Mouse (Mus musculus) megakaryocyte progenitor cell, adult 5-6 weeks (primary cell): ENCODE data around the gene Mterf1b. TPM values are rescaled to one million over a fixed set of nuclear protein-coding genes. Genes with fewer than 3 reads are reported as not detected.
"Not testable (repeated sequence)": the region's sequence is repeated elsewhere in the genome, so short reads cannot be mapped to it uniquely, and the experiment has no call there.

Source experiments
- ATAC-seq: replicated peaks from 2 replicates; pipeline ENCODE4 v1.8.0; 2016; ENCODE audit warnings: mild to moderate bottlenecking, moderate TSS enrichment, inconsistent platforms; ENCODE audit not compliant: poor library complexity
- total RNA-seq, 2 experiments: library from RNA; stranded (forward) in 1 of 2; stranded (reverse) in 1 of 2; fragments of 157-497, 149-512 nt in 1 of 2; fragments of 200-1000 nt in 1 of 2; gene quantifications; 2 replicates each; pipeline versions ENCODE4 v1.2.3 to v1.2.4; 2015 to 2017

The Mterf1b gene
- 3.7 and 3.9 TPM in 2 replicates for total RNA-seq (2015)
- total RNA-seq (2017): 1.4 and 5.0 TPM in 2 replicates

DNA sequence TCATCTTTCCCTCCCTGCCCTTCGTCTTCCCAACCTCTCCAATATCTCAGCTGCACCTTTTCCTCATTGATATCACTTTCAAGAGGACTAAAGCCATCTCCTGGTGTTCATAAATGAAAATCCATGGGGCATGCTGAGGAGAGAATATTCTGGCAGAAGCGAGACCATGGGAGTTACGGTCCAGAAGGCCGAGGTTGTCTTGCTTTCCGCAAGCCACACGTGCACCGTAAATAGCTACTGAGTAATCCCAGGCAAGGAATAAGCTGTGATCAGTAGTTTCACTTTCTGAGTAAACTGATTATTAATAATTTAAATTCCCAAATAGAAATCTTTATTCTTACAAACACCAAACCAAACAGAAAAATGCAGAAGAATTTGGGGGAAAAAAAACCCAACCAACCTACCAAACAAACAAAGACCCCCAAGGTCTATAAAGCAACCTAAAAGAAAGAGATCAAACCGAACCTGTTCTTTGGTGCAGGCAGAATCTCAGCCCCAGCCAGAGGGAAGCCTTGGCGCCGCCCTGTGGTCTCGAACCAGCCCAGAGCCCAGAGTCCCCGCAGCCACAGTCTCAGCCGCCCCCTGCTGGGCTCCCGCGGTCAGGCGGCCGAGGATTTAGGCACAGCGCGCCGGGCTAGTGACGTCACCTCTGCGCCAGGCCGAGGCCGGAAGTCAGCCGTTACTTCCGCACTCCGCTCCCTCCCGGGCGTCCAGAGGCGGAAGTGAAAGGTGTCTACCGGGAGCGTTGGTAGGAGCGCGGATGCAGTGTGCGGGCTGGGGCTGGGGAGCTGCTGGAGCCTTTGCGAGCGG, at the start of gene Mterf1b:
Gene Mterf1b, plus strand, starts transcription at position 697 of the 810 bp plus-strand sequence.
- peak; percentile 98 for ATAC-seq

DNA sequence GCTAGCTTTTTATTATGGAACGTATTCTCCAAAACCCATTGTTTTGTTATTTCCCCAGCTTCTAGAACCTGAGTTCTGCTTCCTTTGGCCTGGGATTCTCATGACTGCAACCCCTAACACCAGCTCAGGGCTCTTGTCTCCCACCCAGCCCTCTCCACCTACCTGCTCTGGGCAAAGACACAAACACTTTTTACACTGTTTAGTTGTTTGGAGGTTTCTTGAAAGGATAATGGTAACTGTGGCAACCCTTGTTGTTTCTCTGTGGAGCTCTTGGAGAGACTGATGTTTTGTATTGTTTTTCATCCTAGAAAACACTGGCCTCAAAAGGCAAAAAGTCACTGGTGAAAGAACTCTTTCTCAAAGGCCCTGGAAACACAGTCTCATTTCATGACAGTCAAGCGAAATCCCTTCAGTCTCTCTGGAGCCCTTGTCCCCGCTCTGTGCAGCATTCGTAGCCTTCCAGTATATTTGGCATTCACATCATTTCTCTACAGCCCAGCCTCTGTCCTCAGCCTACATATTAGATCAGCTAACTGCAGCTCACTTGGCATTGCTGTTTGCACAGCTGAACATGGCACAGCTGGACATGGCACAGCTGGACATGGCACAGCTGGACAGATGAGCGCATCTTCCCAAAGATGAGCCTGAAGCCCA, 32.6 kb upstream of the Mterf1b start:
- not testable (repeated sequence) for ATAC-seq

DNA sequence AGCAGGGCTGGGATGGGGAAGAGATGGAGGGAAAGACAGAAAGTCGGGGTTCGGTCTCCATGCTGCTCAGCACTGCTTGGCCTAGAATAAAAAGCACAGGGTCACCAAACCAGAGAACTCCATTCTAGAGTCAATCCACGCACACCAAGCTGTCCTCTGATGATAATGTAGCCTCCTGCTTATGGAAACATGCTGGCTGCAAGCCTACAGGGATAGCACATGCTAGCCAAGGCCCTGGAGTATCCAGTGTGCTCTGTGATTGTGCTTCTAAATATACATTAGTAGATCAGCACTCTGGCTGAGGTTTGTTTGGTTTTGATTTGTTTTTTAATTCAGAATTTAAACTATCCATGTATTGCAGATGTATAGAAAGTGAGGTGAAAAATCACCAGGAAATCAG, 30.6 kb upstream of the Mterf1b start:
- no peak for ATAC-seq

DNA sequence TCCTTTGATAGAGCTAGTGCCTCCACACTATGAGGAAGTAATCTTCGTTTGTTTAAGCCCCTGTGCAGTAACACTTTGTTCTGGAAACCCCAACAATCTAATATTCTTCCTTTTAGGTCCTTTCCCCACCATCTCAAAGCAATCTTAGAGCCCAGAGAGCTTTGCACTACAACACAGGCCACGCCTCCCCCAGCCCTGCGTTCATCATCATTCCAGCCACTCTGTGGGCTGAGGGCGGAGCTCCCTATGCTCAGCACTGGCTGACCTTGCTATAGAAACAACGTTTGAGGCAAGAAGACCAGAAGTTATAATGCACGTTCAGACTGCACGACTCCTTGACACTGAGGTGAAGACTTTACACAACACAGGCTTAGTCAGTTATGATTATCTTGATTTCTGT, 29.7 kb upstream of the Mterf1b start:
- no peak for ATAC-seq

DNA sequence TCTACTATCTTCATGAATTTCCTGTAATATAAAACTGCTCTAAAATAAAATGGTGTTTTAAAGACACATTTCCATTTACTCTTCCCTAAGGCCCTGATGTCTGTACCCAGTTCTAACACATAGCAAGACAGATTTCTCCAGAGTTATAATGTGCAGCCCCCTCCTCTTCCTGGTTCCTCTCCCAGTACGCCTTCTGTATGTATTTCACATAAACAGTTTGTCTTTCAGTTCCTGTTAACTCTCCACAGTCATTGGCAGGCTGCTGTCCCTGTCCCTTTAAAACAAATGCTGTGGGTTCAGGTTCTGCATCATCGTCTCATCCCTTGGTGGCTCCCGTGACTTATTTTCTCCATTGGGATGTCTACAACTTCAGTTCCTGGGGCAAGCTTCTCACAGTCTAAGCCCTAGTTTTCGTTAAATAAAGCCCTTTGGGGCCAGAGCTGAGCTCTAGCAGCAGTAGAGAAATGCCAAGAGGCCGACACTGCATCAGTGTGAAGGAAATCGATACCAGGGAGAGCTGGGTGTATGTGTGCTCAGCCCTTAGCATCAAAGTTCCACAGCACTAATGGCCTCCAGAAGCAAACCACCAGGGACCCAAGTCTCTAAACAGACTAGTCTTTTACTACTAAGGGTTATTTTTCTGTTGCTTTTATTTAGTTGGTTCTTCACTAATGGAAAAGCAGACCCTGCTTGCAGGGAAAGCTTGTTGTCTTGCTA, 24.2 kb upstream of the Mterf1b start:
- 0 out of 2 replicates have a peak, but pooled peaks have one; percentile 26 for ATAC-seq

DNA sequence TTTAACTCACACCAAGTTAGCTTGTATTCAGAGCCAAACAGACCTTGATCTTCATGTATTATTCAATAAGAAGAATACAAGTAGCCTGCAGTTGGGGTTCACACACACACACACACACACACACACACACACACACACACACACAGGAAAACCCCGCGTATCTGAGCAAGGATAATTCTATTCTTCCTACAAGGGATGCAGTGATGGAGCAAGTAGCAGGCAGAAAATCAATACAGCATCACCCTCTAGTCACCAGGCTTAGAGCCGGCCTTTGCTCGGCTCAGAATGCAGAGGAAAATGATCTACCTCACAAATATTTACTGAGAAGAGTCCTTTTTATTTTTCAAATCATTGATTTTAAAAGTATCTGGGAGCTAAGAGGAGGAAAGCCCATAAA, 23.6 kb upstream of the Mterf1b start:
- ATAC-seq: not testable (repeated sequence)

DNA sequence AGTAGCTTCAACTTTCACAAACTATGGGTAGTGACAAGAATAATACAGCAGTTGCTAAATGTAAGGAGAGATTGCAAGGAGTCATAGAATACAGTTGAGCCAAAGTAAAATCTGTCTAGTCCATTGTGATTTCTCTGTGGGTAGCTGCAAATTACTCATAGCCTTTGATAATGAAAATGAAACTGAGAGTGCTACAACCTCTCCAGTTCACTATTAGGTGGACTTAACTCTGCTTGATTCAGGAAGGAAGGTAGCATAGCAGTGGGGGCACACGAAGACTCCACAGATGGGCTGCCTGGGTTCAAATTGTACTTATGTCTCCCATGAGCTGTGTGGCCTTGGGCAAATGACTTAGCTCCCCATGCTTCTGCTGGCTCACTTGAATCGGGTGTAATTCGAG, 15.7 kb upstream of the Mterf1b start:
- ATAC-seq: not testable (repeated sequence)

DNA sequence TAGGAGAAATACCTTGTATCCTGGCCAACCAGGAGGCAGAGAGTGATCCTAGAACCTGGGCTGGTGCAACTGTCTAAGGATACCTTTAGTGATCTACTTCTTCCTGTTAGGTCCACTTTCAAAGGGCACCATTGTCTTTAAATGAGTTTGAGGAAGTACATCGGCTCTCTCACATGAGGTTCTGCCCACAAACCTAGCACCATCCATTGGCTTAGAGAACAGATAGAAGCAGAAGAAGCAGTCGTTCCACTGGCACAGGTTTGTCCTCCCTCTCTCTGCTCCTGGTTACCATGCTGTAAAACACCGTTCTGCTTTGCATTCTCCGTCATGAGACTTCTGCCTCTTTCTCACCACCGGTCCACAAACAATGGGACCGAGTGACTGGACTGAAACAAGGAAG, 12.8 kb upstream of the Mterf1b start:
- peak; percentile 78 for ATAC-seq

DNA sequence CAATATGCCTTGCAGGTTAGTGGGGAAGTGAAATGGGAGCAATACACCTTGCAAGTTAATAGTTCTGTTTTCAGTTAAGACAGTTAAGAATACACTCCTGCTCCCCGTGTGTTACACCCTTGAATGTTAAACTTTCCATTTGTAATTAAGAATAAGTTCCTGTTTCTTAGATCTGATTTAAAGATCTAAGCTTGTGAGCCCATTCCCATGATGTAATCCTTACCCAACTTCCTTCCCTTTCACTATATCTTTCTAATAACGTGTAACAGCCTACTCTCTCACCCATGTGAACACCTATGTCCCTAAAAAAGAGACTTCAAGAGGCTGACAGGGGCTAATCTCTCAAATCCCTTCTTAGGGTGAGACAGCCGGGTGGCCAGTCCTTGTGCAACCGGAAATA, 5.4 kb upstream of the Mterf1b start:
- peak; percentile 88 for ATAC-seq

DNA sequence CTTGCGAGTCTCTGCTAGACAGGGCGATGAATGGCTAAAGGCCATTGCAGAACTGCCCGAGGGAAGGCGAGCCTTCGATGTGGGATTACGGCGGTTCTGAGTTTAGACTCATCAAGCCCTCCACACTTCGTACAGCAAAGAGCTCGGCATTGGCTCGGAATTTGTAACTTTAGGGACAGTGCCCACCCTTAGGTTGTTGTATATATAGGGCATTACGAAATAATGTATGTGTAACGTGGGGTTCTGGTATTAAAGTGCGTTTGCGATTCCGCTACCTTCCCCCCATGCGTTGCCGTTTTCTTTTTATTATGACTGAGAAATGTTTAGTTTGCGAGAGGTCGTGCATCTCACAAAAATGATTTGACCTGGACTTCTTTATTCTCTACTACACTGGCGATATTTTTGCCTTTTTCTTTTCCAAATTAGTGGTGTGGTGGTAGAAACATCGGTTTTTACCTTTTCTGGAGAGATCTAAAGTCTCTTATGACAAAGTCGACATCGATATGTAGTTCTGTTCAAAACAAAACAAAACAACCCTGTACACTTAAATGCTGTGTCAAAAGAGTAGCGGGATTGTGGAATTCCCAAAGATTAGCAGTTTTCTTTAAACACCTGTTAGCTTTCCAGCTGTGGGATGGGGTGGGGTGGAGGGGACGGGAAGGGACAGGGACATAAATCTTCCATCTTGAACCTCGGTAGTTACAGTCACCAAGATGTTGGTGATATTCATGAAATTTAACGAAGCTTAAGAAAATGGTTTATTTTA, 497 bp downstream of the Mterf1b start:
- ATAC-seq: not testable (repeated sequence)

DNA sequence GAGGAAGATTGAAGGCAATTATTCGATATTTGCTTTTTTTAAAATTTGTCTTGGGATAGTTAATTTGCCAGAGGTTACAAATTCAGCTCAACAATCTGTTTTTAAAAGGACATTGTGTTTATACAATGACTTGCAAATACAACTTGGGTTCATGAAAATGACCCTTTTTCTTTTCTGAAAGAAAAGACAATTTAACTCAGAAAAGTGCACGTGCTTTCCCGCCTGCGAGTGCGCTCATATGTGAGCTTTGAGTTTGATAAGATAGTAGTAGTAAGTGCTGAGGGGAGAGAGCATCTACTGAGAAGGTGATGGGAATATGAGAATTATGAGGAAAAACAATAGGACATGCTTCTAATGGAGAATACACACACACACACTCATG, 1.1 kb downstream of the Mterf1b start:
- ATAC-seq: no peak

DNA sequence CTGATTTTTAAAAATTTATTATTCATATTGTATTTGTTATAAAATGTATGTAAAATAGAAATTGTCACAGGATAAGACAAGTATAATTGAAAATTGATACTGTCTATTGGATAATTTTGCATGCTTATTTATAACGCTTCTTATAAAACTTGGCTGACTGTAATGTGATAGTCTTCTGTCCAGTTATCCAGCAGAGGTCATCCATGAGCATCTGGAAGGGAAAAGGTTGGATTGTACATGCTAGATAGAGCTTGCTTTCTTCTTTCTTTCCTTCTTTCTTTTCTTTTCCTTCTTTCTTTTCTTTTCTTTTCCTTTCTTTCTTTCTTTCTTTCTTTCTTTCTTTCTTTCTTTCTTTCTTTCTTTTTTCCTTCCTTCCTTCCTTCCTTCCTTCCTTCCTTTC, 2.0 kb downstream of the Mterf1b start:
- ATAC-seq: no peak

DNA sequence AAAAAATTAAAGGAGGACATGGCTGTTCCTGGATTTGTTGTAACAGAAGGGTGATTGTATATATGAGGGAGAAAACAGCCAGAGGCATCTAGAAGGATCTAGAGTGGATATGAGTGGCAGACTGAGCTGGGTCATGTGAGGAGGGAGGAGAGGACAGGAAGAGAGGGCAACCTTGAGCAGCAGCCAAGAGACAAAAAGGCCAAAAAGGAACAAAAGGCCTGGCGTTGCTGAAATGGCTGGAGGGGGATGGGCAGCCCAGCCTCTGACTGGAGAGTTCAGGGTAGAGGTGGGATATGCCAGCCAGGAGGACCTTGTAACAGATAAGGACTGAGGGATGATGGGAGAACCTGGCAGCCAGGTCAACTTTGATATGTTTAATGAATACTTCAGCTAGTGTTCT, 2.9 kb downstream of the Mterf1b start:
- ATAC-seq: no peak

DNA sequence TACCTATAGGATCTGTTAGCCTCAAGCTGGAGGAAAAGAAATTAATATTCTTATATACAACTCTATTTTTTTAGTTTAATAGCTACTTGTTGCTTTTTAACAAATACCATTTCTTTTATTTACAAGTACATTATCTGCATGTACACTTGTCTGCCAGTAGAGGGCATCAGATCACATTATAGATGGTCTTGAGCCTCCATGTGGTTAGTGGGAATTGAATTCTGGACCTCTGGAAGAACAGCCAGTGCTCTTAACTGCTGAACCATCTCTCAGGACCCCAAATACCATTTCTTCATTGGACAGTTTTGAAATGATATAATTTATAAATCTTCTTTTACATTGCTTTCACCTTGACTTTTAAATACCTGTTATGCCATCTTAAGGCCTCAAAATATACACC, 9.2 kb downstream of the Mterf1b start:
- peak; percentile 60; the same call in 1 of the 2 replicates for ATAC-seq

DNA sequence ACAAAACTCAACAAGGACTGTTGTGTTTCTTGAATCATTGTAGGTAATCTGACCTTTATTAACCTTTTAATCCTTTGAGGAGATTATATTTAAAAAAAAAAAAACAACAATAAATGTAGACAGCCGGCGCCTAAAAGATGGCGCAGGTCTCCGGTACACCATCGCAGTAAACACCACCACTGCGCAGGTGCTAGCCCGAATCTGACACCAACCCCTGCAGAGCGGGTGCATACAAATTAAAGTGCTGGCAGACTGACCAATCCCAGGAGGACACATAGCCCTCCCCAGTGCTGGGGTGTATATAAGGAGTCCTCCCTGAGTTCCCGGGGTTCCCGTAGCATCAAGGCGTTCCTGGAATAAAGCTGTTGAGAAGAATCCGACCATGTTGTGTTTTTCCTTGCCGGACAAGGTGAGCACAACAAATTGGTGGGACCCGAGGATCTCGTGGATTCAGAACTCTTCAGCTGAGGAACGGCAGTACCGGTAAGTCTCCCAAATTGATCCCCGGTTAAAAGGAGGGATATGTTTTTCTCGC, 10.2 kb downstream of the Mterf1b start:
- ATAC-seq: not testable (repeated sequence)

DNA sequence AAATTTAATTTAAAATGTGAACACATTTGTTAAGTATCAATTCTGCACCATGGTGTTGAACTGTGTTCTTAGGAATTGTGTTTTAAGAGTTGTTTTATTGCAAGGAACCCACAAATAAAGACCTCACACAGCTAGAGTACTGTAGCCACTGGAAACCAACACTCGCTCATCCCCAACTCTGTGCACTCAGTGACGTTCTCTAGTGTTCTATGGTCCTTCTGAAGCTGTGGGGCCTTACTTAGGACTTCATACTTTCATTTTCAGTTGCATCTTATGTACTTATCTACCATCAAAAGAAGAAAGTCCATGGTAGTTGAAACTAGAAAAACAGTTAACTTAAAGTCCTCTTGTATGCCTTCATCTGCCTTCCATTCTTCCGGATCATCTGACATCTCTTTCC, 17.9 kb downstream of the Mterf1b start:
- ATAC-seq: not testable (repeated sequence)

DNA sequence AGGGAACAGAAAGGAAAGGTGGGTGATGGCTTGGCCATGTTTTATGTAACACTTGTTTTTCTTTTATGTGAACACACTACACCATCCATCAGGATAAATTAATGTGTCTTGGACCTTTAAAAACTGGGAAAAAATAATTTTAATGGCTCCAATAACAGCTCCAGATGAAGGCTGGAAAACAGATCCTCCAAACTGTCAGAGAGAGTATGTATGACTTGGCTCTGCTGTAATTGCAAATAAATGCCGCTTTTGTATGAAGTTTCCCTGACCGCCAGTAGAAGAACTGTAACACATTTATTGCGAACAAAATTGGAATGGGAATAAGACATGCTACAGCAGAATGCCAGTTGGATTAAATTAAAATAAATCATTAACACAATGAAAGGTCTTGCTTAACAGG, 29.1 kb downstream of the Mterf1b start:
- ATAC-seq: no peak

DNA sequence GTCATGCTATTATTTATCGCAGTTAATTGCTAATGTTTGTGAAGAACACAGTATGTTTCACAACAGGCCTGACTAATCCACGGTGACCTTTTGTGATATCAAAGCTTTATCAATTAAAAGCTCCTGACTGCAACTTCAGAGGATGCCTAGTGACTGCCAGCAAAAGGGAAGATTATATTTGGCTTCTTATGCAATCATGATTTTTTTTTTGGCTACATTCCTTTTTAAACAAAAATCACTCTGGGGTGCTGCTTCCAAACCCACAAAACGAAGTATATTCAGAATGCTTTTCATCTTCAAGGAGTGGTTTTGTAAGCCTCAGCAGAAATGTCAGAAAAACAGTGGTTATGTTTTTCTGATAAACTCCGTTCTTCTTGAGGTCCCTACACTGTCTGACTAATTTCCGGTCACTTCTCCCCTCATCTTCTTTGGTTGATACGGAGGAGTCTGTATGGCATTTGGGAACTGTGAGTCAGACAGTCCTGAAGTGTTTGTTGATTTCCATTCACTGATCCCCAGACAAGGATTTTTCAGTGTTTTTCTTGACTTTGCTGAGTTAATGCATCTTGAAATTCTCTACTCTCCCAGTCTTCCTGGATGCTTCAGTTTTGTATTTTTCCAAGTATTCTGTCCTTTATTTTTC, 29.9 kb downstream of the Mterf1b start:
- no peak for ATAC-seq

DNA sequence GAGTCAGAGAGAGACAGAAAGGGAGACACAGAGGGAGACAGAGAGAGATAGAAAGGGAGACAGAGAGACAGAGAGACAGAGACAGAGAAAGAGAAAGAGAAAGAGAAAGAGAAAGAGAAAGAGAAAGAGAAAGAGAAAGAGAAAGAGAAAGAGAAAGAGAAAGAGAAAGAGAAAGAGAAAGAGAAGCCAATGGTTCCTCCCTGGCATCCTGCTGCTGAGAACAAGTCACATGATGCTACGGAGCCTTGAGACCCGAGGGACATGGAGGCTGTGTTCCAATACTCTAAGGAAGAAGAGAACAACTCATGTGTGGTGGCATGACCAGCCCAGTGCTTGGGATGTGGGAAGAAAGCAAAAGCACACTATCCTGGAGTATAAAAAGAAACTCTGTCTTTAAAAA, 40.0 kb downstream of the Mterf1b start:
- no peak for ATAC-seq

DNA sequence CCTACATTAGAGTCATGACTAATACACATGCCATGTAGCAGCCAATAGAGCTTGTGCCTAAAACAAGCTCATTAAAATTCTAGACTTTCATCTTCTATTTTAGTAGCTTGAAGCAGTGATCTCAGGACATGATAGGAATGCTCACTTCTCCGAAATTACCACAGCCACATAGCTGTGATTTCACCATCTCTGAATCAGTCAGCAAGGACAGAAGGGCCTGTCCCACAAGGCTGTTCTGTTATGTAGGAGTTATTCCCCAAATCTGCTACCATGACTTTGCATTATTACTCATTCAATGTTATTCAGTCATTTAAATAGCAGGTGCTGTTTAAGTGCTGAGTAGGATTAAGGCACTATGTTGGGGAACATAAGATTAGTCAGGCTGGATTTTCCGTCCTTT, 42.3 kb downstream of the Mterf1b start:
- no peak for ATAC-seq
